Mouse (Mus musculus): Measurements from ENCODE around the gene Rassf10.
"Not testable (repeated sequence)": the region's sequence is repeated elsewhere in the genome, so short reads cannot be mapped to it uniquely, and the experiment has no call there.

The Rassf10 gene

DNA sequence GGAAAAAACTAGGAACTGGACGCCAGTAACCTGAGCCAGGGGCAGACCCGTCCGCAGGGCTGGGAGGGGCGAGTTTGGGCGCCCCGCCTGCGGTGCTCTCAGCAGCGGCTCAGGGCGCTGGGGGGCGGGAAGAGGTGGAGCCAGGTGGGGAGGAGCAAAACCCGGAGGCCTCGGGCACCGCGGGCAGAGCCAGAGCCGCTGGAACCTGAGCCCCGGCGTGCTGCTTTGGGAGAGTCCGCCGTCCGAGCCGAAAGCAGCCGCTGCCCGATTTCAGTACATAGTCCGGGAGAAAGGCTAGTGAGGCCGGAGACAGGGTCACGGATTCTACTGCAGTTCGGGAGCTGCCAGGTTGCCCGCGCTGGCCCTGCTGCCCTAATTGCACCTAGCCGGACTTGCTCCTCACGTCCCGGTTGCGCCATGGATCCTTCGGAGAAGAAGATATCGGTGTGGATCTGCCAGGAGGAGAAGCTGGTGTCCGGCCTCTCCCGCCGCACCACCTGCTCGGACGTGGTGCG, at the start of gene Rassf10:
Gene Rassf10 (plus strand): TSS at position 186 of the 515 bp plus-strand sequence.
- peak; percentile 91 to 94 for DNase-seq

DNA sequence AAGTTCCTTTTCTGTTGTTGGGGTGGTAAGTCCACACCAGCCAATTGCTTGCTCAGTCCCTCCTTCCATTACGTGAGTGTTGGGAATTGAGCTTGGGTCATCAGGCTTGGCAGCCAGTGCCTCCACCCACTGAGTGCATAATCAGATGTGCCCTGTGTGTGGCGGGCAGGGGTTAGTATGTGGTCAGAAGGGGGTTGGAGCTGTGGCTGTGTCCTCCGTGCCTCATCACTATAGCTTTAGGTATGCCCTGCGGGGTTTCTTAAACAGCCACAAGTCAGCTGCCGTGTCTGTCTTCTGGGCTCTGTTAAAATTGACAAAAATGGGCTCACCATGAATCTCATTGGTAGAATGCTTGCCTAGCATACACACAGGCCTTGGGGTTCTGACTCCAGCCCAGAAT, 46.9 kb upstream of the Rassf10 start:
- no peak for DNase-seq

DNA sequence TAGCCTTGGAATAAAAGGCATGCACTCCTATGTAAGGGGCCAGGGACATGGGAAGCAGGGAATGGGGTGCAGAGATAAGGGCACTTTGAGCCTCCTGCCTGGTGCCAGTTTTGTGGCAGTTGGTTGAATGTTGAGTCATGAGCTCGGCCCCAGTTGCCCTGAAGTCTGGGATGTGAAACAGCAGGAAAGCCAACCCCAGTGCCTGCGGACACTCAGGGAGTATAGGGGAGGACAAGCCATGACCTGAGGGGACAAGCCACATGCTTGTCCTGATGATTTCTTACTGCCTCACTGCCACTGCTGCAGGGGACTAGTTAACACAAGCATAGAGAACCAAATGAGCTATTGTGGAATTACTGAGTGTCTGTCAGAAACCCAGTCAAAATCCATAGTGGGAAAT, 46.3 kb upstream of the Rassf10 start:
- DNase-seq: no peak

DNA sequence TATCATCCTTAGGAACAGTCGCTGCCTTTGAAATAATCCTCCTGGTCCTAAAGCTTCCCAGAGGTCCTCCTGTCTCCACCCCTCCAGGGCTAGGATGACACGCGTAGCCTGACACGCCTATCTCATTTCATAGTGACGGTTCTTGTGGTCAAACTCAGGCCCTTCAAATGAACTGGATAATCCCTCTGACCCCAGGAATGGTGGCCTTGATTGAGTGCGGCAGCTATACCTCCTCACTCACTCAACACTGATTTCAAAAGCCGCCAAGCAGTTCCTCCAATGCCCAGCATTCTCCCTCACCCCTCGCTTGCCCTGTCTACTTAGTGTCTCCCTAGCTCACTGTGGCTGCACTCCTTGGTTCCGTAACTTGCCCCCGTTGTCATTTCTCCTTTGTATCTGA, 44.6 kb upstream of the Rassf10 start:
- no peak for DNase-seq

DNA sequence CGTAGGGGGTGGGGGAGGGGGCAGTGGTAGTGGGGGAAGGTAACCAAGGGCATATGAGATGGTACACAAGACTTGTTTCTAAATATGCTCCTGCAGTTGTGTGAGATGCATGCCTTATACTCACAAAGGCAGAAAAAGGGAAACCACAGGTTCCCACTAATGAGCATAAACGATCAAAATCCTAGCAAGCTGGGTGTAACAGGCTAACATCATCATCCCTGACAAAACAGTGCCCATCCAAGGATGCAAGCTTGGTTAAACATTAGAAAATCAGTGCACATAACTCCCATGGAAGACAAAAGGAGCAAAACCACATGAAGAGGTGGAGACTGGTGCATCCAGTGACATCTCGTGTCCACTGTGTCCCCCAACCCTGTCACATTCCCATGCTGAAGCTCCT, 40.8 kb upstream of the Rassf10 start:
- no peak for DNase-seq

DNA sequence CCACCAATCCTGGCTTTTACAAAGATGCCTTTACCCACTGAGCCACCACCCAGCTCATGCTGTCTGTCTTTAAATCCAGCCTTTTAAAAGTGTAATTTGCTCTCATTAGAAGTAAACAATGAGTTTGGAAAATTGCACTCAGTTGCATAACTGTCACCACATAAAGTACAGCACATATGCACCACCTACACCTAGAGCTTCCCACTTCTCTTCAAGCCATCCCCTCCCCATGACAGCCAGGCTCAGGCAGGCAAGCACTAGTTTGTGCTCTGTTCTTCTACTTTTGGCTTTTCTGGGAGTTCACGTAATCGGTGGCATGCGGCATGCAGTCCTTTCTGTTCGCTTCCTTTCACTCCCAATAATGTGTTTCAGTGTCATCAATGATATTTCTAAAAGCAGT, 38.2 kb upstream of the Rassf10 start:
- no peak for DNase-seq

DNA sequence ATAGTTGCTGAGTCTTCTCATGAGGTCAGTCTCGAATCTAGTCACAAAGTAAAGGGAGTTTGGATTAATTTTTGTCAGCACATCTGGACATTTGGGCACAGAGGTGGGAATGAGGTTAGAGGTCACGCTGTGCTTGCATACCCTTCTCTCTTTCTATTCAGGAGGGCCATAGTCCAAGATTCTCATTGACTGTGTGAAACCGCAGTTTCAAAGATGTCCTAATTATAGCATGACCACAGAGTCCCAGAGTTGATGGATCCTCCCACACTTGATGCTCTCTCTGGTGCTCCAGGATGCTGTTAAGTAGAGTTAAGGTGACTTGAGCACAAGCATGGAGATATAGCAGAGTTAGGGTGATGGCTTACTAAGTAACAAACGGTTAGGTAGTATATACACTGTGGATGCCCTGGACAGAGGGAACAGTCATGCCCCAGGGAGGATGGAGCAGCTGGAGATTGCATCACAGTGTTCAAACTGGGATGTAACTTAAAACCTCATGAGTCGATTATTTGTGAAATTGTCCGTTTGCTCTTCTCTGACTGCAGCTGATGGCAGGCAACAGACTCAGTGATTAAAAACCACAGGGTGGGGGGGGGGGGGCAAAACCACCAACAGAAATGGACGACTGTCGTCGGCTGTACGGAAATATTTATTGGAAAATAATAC, 36.0 kb upstream of the Rassf10 start:
- no peak for DNase-seq

DNA sequence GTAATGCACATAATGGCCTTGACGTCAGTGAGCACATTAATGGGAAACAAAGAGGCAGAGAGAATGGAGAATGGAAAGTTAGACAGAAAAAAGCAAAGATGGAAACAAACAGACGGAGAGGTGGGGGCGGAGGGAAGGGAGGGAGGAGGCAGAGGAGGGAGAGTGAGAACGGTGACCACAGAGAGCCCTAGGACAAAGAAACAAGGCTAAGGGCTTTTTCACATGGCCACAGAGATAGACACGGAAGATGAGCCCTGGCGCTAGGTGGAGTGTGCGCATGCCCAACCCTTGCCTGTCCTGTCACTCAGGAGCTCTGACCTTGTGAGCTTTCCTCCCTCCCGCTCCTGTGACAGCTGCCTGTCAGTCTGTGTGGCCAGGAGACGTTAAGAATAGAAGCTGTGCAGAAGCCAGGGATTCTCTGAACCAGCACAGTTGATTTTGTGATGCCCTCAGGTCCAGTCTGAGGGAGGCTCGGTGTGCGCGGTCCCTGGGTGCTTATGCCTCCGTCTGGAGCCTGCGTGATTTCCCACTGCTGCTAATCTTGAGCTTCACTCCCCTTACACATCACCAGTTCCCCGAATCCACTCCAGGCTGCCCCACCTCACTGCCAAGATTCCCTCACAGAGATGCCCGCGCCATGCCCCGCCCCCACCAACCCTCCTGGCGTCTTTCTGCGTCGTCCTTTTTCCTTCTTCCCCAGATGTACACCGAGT, 35.3 kb upstream of the Rassf10 start:
- DNase-seq: no peak

DNA sequence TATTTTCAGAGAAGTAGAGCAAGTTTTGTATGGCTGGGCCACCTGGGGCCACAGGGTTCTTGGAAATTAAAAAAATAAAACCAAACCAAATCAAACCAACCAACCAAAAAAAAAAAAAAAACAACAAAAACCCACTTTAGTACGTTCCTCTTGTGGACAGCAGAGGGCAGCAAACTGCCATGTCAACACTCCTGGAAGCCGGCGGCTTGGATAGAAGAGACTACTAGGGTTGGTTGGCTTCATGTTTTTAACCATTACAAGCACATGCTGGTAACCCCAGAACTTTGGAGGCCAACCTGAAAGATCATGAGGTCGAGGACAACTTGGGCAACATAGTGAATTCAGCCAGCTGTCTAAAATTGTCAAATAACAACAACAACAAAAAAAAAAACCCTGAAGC, 33.9 kb upstream of the Rassf10 start:
- peak; percentile 40 to 50 for DNase-seq

DNA sequence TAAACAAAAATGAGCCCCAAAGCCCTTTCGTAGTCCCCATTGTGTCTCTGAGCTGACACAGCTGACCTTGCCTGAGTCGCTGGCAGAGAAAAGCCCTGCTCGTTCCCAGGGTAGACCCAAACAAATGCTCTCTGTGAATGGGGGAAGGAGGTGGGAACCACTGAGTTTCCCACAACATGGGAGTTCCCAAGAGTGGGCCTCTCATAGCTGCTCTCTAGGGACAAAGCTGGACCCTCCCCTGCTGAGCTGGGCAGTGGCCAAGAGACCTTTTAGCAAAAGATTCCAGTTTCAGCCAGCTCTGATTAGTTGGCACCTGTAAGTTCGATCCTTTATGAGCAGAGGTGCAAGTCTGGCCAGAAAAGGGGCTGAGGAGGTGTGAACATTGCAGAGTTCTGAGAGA, 31.0 kb upstream of the Rassf10 start:
- DNase-seq: no peak

DNA sequence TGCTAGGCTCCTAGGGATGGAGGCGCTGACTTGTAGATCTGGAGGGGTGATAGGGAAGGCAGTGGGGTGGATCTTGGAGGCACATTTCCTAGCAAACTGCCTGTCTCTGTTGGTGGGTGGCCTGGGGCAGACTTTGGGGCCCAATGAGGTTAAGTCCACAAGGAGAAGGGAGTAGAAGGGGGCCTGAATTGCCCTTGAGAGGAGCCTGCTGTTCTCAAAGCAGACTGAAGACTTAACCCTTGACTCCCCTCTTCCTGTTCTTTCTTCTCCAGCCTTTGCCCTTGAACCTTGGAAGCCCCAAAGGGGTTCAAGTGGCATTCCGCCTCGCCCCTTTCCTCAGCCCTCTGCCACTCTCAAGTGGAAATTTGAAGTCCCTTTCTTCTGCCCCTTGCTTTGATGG, 30.1 kb upstream of the Rassf10 start:
- DNase-seq: no peak

DNA sequence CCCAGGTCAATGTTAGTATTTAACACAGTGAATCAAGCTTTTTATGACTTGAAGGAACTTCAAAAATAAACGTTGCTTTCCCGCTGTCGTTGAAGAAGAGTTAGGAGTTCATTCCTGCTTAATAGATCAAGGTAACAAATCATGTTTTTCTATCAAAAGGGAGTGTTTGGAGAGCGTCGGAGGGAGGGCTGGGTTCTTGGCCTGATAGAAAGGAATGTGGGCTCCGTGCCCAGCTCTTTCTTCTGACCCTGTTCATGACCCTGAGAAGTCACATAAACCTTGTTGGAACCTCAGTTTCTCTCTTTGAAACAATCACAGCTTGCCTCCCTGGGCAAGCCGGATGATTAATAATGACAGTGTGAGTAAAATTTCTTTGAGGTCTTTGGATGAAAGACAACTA, 23.1 kb upstream of the Rassf10 start:
- peak; percentile 43 to 64 for DNase-seq

DNA sequence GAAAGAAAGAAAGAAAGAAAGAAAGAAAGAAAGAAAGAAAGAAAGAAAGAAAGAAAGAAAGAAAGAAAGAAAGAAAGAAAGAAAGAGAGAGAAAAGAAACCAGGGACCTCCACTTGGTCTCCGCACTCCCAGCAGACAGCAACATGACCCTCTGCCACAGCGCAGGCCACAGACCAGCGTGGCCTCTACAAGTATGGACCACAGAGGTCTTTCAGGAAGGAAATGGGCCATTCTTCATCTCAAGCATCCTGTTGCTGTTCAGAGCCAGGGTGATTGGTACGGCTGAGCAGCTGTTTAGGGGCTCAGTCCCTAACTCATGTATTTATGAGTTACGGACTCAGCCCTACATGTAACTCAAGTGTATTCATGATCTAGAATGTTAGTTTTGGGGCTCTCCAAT, 17.9 kb upstream of the Rassf10 start:
- DNase-seq: not testable (repeated sequence)

DNA sequence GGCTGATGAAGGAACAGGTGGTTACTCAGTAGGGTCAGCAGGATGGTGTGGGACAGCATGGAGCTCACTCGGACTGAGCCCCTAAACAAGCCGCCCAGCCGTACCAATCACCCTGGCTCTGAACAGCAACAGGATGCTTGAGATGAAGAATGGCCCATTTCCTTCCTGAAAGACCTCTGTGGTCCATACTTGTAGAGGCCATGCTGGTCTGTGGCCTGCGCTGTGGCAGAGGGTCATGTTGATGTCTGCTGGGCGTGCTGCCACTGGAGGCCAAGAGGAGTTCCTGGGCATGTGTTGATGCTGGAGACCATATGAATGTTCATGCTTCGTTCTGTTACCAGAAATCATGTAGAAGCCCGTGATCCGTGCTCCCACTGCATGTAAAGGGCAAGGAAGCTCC, 16.7 kb upstream of the Rassf10 start:
- no peak for DNase-seq

DNA sequence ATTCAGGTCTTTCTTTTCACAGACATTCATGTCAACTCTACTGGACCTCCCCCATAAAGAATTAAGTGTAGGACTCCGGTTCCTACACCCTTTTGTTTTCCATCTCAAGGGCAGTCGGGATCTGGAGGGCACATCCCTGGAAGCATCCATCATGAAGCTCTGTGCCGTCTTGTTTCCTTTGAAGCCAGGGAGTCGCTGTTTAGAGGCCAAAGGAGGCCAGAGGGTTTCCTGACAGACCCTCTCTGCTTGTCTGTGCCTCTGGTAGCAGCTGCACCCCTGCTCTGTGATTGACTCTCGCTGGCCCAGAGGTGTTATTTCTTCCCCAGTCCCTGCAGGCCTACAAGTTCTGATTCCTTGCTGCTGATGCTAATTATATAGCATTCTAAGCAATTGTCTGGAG, 14.8 kb upstream of the Rassf10 start:
- no peak for DNase-seq

DNA sequence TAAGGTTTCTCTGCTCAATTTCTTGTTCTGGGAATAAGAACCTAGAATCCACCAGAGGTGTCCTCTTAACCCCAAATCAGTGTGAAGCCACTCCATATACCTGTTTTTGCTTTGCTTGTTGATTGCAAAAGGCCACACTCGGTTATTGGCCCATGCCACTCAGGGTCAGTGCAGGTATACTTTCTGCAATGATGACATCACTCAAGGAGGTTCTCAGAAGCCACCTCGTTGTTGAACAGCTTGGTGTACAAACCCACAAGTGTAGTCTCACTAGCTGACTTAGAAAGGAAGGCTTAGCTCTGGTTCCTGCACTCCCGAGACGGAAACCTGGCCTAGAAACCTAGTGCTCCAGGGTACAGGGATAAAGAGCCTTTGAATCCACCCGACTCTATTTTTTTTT, 11.2 kb upstream of the Rassf10 start:
- DNase-seq: no peak

DNA sequence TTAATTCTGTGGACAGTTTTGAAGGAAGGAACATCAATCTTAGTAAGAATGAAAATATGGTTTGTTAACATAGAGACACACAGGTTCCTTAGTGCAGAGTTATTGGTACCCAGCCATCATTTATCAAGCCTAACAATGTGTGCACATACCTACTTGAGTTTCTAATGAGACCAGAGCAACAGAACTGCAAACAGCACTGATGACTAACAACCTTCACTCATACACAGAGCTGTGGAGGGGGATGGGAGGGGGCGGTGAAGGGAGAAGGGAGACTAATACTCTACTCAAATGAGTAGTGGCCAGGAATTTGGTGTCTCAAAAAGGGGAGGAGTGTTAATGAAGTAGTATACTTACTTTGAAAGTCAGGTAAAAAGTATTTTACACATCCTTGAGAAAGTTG, 10.7 kb upstream of the Rassf10 start:
- no peak for DNase-seq

DNA sequence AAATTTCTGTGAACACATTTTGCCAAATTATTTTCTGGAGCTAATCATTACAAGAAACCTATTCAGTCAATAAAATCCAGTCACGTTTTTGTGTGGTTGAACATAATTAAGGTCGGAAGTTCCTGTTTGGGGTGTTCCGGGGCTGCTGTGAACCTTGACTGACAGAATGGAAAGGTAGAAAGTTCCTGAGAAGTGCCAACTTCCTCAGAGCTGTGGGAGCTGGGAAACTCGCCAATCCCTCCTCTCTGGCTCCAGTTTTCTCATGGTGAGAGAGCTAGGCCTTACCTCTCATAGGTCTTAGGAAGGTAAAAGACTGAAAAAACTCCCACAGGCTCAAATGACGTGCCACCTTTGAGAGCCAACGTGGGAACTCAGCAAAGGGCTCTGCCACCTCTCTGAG, 7.1 kb upstream of the Rassf10 start:
- peak; percentile 61 to 78 for DNase-seq

DNA sequence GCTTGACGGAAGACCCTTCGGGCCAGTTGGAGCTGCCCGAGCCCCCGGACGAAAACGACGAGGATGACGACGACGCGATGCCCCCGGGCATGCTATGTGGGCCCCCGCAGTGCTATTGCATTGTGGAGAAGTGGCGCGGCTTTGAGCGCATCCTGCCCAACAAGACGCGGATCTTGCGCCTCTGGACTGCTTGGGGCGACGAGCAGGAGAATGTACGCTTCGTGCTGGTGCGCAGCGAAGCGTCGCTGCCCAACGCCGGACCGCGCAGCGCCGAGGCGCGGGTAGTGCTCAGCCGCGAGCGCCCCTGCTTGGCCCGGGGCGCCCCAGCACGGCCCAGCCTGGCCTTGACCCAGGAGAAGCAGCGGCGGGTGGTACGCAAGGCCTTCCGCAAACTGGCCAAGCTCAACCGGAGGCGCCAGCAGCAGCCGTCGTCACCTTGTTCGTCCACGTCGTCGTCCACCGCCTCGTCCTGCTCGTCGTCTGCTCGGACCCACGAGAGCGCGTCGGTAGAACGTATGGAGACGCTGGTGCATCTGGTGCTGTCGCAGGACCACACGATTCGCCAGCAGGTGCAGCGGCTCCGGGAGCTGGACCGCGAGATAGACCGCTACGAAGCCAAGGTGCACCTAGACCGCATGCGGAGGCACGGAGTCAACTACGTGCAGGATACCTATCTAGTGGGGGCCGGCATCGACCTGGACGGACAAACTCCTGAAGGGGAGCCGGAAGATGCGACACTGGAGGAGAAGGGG, 765 bp downstream of the Rassf10 start:
- no peak for DNase-seq

DNA sequence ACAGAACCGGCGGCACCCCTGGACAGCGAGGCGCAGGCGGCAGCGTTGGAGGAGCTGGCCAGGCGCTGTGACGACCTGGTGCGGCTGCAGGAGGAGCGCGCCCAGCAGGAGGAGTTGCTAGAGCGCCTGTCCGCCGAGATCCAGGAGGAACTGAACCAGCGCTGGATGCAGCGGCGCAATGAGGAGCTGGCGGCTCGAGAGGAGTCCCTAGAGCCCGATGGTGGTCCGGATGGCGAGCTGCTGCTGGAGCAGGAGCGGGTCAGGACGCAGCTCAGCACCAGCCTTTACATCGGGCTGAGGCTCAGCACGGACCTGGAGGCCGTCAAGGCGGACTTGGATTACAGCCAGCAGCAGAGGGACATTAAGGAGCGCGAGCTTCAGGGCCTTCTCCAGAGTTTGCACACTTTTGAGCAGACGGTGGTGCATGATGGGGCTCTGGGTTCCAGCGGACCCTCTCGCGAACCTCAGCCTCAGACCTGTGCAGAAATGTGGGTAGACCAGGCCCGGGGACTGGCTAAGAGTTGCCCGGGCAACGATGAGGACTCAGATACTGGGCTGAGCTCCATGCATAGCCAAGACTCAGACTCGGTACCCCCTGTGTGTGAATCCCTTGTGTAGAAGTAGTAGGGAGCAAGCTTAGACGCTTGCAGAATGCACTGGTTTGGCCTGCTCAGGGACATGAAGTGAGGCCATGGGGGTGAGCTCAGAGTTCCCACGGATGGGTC, 1.5 kb downstream of the Rassf10 start:
- peak in 1 of 2 experiments; percentile 37 for DNase-seq

DNA sequence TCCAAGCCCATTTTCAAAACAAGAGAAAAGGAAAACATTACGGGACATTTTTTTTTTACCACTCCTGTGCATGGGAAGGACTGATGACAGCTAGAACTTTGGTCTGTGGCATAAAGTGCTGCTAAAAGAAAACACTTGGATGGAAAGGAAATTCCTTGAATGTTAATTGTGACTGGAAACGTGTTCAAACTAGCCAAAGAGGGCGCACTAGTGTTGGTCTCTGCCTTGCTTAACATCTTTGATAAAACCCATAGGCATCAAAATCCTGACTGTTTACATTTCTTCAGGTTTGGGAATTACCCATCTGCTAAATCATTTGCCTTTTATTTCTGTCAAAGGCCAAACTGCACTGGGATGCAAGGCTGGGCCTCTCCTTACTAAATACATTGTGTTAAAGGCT, 2.2 kb downstream of the Rassf10 start:
- DNase-seq: no peak

DNA sequence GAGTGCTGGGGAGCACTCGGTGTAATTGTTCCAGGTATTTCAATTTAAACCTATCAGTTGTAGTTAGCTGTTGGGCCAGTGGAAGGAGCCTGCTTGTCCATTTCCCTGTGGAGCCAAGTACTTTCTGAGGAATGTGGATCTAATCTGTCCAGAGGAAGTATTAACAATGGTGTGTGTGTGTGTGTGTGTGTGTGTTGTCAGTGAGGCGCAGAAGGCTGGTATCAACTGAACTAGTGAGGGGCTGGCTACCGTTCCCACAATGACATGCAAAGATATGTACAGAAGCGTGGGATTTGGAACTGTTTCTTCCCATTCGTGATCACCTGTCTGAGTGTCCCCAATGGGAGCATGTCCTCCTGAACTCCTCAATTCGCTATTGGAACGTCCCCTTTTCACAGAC, 3.2 kb downstream of the Rassf10 start:
- no peak for DNase-seq

DNA sequence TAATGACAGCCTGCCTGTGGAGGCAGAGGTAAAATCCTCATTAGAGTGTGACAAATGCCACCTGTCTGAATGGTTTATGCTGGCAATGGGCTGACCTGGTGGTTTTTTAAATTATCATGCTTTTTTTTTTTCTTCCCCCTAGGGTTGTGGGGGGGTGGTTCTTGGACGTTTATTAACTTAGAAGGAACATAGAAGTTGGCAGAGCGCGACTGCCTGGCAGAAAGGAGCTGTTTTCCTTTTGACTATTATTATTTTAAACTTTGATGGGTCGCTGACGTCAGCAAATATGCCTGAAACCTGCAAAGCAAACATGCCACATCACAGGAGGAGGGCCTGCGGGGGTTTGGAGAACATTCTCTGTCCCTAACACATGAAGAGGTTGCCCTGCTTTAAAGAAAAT, 3.9 kb downstream of the Rassf10 start:
- peak; percentile 30 to 41 for DNase-seq

Data from kidney, adult 8-10 months (tissue).